Mouse (Mus musculus) thymus, postnatal 4 days (tissue): Measurements from ENCODE around the gene Tprn.

ENCODE experiments used
- DNase-seq: peaks from one replicate; pipeline ENCODE4 v3.0.0; 2021

Tprn gene

DNA sequence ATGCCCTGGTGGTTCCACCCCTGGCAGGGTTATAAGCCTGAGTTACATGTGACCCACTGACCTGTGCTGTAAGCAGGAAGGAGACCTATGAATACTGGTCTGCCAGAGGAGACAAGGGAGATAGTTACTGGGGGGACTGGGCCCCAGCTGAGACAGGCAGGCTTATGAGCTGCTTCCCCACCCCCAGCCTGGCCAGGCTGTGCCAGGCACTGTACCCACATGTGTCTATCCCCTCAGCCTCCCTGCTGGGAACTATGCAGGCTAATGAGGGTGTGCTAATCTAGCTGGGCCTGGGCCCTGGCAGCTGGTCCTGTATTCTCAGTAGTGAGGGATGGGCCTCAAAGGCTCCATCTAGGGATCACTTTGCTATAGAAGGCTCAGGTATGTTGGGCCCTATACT, 4.8 kb downstream of the Tprn start:
- DNase-seq = no peak

DNA sequence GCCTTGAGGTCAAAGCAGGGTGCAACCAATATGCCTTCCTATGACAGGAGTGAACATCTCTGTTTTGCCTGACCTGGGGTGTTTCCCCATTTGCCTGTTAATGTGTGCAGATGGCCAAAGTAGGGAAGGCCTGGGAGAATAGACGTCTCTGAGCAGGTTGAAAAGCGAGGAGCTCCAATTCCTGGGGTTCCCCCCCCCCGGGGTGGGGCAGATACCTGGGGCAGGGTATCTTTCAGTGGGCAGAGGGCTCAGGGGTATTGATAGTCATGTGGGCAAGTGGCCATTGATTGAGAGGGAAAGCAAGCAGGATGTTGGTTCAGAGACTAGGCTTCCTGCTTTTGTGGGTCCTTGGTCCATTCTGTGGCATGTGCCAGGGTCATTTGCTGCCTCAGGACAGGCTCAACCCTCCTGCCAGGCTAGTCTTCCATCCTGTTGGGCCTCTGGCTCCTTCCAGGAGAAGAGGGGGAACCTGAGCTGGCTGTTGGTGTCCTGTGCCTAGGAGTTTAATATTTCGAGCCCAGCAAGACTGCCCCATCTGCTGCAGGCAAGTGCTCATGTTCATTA, 5.4 kb downstream of the Tprn start:
- DNase-seq = no peak

DNA sequence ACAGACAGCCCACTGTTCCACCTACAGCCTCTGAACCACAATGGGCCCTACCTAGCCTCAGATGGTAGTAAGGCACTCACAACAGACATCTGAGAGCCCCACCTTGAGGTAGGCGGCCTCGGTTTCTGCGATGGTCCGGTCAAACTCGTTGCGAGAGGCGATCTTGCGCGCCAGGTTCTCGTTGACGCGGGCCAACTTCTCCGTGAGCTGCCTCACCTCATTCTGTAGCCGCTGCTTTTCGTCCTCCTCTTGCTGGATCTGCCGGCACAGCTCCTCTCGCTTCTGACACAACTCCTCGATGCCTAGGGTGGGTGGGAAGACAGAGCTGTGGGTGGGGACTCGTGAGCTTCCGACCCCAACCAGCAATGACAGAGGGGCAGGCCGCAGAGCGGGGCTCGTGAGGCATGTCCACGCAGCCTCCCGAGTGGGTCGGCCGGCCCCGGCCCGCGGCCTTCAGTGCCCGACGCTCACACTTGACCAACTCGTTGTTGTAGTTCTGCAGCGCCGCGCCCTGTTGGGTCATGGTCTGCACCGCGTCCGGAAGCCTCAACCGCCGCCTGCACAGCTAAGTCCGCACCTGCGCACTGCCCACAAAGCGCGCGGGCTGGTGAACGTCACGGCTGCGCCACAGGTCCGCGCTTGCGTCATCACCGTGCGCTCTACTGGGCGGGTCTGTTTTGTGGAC, 9.6 kb downstream of the Tprn start, which contains the start of the genes Ssna1 and Anapc2:
Gene Ssna1, minus strand, starts transcription at position 612 of the 685 bp plus-strand sequence.
Gene Anapc2, plus strand, starts transcription at position 652 of the 685 bp plus-strand sequence.
- peak; percentile 98 for DNase-seq

DNA sequence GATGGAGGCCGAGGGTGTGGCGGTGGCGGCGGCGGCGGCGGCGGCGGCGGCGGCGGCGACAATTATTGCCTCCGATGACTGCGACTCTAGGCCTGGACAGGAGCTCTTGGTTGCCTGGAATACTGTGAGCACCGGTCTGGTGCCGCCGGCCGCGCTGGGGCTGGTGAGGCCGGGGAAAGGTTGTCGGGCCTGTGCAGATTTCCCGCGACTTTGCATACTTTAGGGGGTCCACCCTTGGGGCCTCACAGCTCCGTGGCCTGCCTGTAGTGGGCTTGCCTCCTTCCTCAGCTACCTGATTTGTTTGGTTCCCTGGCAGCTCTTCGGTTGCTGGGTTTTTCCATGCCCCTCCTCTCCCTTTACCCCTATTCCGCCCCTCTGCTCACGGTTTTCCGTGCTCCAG, 10.1 kb downstream of the Tprn start:
- DNase-seq = no peak

DNA sequence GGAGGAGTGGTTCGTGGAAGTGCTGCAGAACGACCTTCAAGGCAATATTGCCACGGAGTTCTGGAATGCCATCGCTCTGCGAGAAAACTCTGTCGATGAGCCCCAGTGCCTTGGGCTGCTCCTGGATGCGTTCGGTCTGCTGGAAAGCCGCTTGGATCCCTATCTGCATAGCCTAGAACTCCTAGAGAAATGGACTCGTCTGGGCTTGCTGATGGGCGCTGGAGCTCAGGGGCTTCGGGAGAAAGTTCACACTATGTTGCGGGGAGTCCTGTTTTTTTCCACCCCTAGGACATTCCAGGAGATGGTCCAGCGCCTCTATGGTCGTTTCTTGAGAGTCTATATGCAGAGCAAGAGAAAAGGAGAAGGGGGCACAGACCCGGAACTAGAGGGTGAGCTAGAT, 10.6 kb downstream of the Tprn start:
- no peak for DNase-seq

DNA sequence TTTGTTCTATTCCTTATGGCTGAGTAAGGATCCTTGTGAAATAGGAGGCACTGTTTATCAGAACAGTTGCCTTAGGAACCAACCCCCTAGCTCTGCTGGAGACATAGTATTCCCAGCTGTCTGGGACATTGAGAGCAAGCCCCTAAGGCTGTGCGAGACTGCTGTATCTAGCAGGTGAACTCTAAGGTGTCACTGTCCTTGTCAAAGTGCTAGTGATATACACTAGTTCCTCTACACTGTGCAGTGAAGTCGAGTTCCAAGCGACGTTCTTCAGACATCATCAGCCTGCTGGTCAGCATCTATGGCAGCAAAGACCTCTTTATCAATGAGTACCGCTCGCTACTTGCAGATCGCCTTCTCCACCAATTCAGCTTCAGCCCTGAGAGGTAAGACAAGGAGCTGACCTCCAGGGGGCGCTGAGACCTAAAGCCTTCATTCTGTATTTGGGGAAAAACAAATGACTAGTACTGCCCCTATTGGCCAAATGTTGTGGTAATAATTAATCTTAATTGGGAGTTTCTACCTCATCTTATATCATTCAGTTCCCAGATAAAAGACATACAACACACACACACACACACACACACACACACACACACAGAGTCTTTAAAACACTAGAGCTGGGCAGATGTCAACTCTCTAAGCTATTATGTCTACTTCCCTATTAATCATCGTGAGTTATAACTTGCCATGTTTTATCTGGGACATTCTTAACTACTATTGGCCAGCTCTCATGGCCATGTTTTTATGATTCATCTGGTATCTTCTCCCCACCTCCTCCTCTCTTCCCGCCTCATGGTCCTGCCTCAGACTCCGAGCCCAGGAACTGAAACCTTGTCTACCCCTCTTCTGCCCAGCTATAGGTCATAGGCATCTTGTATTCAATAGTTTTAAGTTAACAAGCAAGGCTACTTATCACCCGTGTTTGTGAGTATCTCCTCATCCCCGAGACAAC, 16.8 kb downstream of the Tprn start:
- peak; percentile 90 for DNase-seq

DNA sequence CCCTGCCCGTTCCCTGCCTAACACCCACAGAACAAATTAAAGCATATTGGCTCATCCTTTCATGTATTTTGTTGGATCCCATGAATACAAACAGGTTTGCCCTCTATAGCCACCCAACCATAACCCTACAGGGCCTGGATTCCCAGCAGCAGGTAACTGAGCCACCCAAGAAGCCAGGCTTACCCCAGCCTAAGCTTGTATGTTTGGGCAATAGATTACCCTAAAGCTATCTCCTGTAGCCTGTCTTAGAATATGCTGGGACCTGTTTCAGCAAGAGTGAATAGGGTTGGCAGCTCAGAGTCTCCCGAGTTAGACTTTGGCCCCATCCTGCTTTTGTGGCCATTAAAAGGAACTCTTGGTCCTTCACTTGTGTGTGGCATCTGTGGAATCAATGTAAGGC, 23.1 kb downstream of the Tprn start:
- no peak for DNase-seq

DNA sequence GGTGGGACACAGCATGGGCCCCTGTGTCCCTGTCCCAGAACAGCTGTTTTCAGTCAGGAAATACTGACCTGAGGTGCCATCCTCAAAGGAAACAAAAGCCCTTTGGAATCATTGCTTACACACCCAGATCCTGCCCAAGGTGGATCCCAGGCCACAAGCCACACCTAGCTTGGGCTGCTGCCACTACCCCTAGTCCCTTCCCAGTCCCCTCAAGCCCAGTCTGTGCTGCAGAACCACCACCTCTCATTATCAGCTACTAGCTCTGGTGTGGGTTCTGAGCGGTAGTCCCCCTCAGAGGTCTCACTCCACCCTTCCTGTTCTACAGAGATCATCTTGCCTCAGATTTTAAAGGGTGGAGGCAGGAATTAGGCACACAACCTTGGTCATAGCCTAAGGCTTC, 23.9 kb downstream of the Tprn start:
- no peak for DNase-seq

DNA sequence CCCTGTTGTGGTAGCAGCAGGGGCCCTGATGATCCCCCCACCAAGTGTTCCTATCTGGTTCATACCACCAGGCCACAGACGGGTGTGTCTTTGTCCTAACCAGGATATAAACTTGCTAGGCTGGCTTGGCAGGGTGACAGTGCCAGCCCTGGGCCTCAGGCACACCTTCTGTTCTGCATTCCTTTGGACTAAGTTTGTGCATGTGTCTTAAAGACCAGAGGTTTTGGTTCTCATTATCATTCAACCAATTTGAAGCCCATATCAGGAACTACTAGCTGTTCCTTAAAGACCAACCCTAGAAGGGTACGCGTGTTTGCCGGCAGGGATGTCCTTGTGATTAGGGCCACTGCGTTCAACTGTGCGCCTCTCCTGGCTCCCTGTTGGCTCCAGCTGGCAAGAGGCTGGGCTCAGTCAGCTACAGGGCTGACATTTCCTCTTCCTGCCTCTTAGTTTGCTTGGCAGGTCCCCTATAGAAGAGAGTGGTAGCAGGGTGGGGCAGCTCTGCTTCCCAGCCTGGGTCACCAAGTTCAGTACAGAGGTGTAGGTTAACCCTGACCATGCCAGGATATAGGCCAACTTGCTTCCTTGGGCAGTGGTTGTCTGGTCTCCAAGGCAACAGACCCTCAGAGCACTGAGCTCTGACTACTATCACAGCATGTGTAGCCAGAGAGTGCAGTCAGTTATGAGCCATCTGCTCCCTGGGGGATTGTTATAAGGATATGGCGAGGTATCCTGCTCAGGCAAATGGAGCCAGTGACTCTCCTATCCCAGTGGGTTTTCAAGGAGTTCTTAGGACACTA, 24.6 kb downstream of the Tprn start:
- no peak for DNase-seq

DNA sequence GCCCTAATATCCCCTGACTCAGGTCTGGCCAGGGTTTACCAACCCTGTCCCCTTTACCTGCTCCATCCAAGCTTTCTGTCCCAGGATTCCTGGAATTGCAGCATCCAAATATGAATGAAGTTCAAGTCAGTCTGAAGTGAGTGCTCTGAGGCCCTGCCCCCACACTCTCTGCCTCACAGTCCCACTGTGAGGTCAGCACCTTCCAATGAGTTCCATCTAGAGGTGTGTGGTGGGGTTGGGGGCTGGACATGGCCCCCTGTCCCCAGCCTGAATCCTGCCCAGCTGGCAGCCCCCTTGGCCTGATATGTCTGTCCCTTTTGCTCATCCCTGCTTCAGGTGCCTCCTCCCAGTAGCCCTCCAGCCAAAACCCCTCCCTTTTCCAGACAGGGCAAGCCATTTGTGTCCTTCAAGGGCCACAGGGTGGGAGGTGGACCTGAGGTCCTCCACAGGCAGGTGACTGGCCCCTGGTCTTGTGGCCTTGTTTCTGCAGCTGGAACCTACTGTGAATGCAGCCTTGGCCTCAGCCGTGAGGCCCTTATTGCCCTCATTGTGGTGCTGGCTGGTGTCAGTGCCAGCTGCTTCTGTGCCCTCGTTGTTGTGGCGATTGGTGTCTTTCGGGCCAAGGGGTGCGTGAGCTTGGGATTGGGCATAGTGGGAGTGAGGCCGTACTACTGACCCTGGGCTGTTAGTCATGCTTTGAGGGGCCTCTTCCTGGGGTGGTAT, 25.7 kb downstream of the Tprn start, which contains the start of gene Tmem210:
Gene Tmem210, plus strand, starts transcription at position 219 of the 723 bp plus-strand sequence.
- DNase-seq = no peak

DNA sequence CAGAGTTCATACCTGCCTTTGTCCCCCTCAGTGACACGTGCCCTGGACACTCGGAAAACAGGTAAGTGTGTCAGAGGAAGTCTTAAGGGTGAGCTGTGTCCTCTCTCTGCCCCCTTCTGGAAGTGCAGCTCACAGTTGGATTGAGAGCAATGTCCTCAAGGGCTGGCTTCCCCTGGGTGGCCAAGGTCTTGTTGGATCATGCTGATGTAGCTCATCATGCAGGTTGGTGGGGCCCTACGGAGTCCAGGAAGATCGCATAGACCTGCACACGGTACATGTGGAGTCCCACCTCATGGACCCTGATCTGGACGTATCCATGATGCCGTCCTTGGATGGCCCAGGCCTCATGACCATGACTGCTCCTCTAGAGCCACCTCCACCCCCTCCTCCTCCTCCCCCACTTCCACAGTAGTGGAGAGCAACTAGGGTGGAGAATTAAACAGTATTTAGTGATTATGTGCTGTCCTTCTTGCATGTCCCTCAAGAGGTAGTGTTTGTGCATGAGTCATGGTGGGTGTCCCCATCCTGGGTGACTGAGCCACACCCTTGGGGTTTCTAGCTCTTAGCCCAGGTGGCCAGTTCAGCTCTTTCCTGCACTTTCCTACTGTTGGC, 26.4 kb downstream of the Tprn start:
- no peak for DNase-seq

DNA sequence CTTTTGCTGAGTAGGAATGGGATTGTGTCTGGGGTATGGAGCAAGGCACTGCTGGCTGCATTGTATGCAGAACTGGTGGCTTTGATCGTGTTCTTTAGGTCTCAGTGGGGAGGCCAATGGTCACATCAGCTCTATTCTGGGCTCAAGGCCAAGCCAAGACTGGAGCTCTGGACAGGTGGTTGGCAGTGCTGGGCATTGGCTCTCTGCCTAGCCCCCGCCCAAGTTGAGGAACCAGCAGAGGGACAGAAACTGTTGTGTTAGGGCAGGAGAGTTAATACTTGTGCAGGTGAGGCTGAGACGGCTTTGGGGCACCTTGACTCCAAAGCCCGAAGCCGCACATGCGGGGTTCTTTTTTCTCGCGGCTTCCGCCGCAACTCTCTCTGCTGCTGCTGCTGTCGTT, 27.2 kb downstream of the Tprn start, which contains the start of gene Lrrc26:
Gene Lrrc26, plus strand, starts transcription at position 265 of the 400 bp plus-strand sequence.
- DNase-seq = no peak

DNA sequence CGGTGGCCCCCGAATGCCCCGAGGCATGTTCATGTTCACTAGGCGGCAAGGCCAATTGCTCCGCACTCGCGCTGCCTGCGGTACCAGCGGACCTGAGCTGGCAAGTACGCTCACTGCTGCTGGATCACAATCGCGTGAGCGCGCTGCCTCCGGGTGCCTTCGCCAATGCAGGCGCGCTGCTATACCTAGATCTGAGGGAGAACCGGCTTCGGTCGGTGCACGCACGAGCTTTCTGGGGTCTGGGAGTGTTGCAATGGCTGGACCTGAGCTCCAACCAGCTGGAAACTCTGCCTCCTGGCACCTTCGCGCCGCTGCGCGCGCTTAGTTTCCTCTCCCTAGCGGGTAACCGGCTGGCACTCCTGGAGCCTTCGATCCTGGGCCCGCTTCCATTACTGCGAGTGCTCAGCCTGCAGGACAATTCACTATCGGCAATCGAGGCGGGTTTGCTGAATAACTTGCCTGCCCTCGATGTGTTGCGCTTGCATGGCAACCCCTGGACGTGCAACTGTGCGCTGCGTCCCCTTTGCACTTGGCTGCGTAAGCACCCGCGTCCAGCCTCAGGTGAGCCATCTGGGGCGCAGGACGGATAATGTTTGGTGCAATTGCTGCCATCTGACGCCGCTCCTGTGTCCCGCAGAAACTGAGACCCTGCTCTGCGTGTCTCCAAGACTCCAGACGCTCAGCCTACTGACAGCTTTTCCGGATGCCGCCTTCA, 27.8 kb downstream of the Tprn start:
- no peak for DNase-seq

DNA sequence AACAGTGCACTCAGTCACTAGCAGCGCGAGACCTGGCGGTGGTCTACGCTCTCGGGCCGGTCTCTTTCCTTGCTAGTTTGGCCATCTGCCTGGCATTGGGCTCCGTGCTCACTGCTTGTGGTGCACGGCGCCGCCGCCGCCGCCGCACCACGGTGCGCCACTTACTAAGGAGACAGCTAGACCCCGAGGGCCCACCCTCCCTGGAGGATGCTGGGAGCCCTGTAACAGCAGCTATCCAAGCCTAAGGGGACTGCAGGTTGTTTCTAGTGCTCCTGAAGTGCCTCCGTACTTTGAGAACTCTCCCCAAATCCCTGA, 28.4 kb downstream of the Tprn start:
- no peak for DNase-seq

DNA sequence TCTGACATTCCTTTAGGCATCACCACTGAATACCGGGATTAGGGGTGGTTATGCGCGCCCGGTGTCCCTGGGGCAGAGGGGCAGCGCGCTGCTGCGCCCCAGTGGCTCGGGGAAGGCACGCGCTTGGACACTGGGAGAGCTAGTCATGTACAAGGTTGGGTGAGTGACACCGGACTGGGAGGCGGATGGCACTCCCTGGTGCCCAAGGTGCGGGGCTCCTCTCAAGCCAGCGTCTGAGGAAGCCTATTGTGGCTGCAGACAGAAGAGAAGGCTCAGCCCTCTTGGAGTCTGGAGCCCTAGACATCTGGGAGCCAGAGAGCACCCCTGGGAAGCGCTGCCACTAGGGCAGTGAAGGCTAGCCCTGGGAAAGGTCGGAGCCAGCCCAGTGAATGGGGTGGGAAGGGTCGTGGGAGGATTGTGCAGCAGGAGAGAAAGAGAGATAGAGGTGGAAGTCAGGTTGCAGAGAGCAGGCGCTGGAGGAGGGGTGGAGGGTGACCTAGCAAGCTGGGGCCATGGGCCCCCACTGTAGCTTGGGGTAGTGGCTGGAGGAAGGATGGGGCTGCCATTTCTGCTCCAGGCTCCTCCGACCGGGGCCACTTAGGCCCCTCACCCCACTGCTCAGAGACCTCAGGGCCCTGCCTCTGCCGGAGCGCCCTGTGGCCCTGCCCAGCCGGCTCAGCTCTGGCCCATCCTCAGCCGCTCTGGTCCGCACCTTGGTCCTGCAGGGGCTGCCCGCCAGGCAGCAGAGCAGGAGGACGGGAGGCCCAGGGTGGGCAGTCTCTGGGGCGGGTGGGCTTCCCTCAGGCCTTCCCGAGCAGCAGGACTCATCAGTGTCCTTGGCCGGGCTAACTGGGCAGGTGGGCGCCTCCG, 29.0 kb downstream of the Tprn start:
- no peak for DNase-seq

DNA sequence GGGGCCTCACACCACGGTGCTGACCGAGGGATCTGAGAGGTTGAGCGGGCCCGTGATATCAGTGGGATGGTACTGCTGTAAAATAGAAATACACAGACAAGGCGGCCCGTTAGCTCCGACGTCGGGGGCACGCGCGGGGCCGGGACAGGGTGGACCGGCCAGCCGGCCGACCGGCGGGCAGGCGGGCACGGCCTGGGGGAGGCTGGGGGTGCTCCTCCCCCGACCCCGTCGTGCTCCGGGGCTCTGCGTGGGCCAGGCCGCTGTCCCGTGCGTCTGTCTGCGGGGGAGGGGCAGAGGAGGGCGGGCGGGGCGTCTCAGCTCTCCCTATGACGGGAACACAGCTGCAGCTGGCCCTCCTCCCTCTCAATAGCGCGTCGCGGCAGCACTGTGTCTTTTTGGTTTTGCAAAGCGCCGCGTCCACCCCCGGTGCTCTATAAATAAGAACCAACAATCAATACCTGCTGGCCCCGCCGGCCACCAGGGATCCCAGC, 29.7 kb downstream of the Tprn start:
- no peak for DNase-seq

DNA sequence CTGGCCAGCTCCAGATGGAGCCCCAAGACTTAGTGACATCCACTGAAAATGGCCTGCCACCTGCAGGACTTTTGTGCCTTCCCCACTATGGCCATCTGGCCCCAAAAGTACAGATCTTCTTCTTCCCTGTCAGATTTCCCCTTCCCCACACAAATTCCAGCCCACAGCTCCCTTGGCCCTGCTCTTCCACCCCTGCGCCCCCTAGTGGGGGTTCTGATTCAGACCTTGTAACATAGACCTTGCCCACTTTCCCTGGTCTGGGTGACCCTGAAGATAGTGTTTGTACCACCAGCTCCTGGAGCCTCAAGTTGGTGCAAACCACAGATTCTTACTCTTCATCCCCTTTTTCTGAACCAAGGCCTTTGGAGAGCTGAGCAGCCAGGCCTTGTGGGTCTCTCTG, 30.4 kb downstream of the Tprn start:
- peak; percentile 90 for DNase-seq

DNA sequence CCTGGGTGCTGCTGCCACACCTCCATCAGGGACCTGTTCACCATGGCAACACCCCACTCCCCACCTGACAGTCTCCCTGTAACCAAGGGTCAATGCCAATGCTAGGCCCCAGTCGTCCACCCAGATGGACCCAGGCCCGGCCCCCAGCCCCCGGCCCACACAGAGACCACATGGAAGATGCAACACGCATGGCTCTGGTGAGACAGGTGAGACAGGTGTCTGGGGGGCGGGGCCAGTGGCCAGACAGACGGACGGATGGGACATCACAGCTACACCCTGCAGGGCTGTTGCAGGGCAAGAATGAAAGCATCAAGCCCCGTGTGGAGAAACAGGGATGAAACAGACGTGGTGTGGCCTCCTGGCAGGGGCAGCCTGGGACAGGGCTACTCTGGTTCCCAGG, 31.3 kb downstream of the Tprn start:
- no peak for DNase-seq

DNA sequence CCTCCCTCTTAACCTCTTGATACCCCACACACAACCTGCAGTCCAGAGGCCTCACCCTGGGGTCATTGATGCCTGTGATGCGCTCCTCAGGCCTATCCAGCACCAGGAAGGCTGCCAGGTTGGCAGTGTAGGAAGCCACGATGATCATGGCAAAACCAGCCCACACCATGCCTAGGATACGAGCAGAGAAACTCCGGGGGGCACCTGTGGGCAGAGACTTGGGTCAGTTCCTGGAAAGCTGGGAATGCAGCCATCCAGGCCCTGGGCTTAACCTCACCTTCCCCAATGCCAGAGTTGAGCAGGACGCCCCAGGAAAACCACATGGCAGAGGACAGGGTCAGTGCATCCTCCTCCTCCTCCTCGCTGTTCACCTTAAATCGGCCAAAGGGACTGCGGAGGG, 34.7 kb downstream of the Tprn start:
- no peak for DNase-seq

DNA sequence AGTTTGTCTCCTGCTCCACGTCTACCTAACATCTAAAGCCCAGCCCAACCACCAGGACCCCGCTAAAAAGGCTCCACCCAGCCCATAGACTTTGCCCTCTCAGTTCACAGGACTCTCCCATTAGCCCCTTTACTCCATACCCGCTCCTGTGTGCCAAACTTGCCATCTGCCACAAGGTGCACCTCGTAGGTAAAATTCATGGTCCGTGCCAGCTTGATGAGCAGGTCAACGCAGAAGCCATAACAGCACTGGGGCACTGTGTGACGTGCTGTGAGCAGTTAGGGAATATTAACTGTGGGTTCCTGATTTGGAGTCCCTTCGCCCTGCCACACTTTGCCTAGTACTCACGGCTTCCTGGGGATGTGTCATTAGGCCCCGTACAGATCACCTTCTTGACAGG, 35.6 kb downstream of the Tprn start:
- DNase-seq = no peak
